Mouse (Mus musculus) bone marrow, adult 2 months (tissue): ENCODE results near the gene Gm48551.

Source experiments
- CTCF ChIP-seq: fragments of 200-500 bp; IDR thresholded peaks from 2 replicates; pipeline ENCODE4 v1.5.1; 2011; ENCODE audit warnings: low read length, control low read depth; ENCODE audit not compliant: control insufficient read depth, insufficient read depth
- POLR2A ChIP-seq: fragments of 200-500 bp; IDR thresholded peaks from 2 replicates; pipeline ENCODE4 v1.6.1; 2011; ENCODE audit warnings: low read depth, mild to moderate bottlenecking, control low read depth, low read length, borderline replicate concordance; ENCODE audit not compliant: control insufficient read depth

GRCm38 (mm10) chr10:81366477-81367206, 17.6 kb upstream of the Gm48551 start:
- TF ChIP-seq CTCF (no peak), POLR2A (no peak)
